Mouse (Mus musculus) cerebellum, adult 11 months (tissue): ENCODE data around the gene Phactr3.

Experiments used
- DNase-seq: peaks from one replicate; pipeline ENCODE4 v3.0.0; 2022

Phactr3 gene

GRCm38 (mm10) chr2:178137518-178137917, 18.7 kb downstream of the Phactr3 start:
- peak; percentile 69 for DNase-seq

DNA sequence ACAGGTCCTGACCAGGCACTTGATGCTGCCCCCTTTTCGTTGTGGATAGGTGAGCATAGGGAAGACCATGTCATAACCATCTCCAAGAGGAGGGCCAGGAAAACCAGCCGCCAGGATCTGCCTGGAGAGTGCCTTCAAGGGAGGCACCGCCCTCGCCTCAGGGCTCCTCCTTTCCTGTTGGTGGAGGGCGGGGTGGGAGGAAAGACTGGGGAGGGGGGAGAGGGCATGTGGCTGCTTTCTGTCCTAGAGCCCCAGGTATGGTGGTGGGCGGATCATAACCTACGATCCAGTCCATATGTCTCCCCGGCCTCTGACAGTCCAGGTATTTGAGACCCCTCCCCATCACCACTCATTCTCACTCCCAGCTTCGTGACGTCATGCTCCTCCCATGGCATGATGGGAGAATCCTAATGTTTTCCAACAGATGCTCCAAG, 22.7 kb downstream of the Phactr3 start:
- no peak for DNase-seq

DNA sequence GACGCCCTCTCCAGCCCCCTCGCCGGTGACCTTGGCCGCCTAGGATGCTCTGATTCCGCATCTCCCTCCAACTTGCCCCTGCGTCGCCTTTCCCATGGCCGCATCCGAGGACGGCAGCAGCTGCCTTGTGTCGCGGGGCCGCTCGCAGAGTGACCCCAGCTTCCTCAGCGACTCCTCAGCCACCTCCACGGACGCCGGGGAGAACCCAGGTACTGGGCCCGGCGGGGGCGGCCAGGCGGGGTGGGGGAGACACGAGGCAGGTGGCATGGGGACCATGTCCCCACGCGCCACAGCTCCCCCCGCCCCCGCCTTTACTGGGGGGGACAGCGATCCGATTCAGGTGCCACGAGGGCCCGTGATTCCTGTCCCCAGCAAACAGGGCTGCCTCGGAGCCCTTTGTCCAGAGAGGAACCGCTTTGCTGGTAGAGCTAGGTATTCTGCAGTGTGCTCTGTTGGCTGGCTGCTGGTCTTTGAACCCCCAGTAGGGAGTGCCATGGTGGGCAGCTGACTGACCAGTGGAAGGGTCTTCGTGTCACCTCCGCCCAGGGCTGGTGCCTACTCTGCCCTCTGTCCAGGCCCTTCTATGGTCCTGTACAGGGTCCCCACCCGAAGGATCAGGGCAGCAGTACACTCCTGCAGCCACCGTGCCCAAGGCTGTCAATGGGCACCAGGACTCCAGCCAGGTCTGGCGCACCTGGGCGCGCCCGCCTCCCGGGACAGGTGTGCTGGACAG, 23.7 kb downstream of the Phactr3 start:
- no peak for DNase-seq

GRCm38 (mm10) chr2:178143024-178143415, 24.2 kb downstream of the Phactr3 start:
- DNase-seq: no peak

DNA sequence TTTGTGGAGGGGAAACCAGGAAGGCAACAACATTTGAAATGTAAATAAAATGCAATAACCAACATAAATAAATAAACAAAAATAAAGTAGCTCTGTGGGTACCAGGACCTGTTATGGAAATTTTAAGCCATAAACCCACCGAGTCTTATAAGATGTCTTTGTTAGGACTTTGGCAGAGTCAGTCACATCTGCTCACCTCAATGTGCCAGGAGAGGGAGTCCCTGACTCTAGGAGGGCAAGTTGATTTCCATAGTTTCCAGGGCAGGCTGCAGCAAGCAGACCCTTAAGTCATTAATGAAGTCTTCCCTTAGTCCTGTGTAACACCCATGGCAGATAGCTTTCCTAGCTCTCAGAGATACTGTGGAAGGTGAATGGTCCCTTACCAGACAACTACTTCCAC, 25.1 kb downstream of the Phactr3 start:
- DNase-seq: no peak

DNA sequence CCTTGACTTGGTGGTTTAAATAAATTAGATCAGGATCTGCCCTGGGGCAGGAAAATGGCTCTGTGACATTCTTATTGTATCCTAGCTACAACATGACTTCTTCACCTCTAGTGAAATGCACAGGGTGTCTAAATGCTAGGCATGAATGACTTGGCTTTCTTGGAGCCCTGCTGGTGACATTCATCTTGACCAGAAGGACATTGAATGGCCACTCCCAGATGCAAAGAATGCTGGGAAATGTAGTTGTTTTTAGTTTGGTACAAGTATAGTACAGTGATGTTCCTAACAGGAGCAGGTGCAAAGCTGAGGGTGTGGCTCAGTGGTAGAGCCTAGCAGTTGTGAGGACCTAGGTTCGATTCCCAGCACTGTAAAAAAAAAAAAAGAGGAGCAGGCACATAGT, 30.5 kb downstream of the Phactr3 start:
- DNase-seq: no peak

GRCm38 (mm10) chr2:178150697-178151096, 31.9 kb downstream of the Phactr3 start:
- no peak for DNase-seq

- no peak for DNase-seq
These were observed 34.8 kb downstream of the Phactr3 start for GRCm38 (mm10) chr2:178153601-178154000.

DNA sequence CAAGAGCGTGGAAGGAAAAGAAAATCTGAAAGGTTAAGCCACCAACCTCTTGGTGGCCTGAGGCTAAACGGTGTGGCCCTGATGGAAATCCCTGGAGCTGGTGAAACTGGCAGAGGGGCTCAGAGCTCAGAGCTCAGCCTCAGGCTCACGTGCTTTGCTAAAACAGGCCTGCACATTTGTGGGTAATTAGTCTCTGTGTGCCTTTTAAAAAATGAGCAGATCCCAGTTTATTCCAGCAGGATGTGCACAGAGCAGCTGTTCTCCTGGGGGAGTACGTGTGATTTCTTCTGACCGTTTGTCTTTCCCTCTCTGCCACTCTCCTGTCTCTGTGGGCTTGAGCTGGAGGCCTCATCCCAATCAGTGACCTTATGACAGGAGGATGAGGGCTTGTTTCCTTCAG, 35.4 kb downstream of the Phactr3 start:
- no peak for DNase-seq

- no peak for DNase-seq
These were observed 35.8 kb downstream of the Phactr3 start for GRCm38 (mm10) chr2:178154576-178154975.

GRCm38 (mm10) chr2:178155176-178155916, 36.6 kb downstream of the Phactr3 start:
- no peak for DNase-seq

DNA sequence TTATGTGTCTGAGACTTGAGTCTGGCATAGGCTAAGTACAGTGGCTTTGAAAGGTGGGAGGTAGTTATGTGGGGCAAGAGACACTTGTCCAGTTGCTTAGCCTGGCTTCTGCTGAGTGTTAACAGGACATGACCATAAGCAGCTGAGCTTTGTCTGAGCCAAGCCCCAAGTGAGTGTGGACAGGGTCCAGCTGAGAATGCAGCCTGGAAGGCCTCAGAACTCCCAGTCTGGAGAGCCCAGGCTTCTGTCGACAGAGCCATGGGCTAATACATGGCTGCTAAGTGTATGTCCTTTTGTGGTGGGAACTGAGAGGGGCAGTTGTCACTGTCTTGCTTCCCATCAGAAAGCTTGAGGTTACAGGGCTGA, 37.1 kb downstream of the Phactr3 start:
- no peak for DNase-seq

- no peak for DNase-seq
These were observed 40.2 kb downstream of the Phactr3 start for GRCm38 (mm10) chr2:178158936-178159335.

- no peak for DNase-seq
These were observed 45.2 kb downstream of the Phactr3 start for GRCm38 (mm10) chr2:178163981-178164380.

DNA sequence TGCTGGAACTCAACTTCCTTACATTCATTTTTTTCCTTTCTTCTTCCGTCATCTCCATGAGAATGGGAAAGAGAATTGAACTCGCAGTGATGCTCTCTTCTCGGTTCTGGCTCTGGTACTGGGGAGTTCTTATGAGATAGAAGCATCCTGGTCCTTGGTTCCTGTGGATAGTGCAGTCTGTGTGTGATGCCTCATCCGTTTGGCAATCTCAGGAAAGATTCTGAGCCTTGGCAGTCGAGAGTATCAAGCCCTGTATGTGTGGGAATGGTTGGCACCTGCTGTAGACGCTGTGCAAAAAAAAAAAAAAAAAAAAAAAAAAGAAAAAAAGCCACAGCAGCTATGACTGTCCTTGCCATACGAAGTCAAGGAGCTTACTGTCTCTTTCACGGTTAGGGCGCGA, 47.2 kb downstream of the Phactr3 start:
- no peak for DNase-seq

DNA sequence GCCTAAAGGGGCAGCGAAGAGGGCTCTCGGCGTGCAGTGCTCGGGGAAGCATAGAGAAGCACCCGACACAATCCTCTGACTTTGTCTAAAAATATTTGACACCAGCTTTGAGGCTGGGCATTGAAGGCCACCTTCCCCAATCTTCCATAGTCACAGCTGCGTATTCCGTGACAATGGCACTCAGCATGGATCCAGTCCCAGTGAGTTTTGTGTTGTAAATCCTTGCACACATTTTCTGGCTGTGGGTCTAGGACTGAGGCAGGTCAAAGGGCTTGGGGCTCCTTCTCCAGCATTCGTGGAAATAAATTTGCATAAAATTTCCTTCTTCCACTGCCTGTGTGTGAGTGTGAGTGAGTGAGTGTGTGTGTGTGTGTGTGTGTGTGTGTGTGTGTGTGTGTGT, 51.2 kb downstream of the Phactr3 start:
- DNase-seq: no peak

- no peak for DNase-seq
These were observed 55.2 kb downstream of the Phactr3 start for GRCm38 (mm10) chr2:178173951-178174350.

- no peak for DNase-seq
These were observed 56.6 kb downstream of the Phactr3 start for GRCm38 (mm10) chr2:178175286-178175931.

GRCm38 (mm10) chr2:178184251-178184650, 65.5 kb downstream of the Phactr3 start:
- DNase-seq: peak; percentile 59

DNA sequence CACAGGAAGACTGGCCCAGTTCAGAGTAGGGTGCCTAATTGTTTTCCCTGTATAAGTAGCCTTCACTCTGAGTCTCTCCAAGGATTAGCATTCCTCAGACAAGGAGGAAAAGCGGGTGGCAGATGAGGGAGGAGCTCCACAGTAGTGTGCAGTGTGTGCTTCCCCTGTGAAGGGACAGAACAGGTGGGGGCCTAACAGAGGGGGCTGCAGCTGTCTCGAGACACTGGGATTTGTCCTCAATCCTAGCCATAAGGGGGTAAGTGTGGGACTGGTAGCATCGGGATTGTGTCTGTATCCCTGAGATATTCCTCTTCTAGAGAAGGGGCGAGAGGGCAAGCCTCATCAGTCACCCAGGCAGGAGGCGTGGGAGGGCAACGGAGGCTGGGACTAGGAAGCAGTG, 66.1 kb downstream of the Phactr3 start:
- no peak for DNase-seq

DNA sequence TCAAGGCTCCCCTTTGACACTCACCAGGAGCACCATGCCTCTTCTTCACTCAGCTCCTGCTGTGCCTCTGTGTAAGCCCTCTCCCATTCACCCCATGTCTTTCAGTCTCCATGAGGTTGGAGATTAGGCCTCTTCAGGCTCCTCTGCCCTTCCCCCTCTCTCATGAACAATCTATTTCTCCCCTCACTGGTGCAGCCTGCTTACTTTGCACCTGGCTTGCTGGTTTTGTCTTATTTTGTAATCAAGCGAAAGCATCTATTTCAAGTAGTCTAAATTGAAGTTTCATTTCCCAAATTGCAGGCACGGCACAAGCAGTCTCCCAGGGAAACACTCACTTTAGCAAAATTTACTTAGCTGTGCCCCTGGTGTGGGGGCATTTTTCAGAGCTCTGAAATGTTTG, 70.2 kb downstream of the Phactr3 start:
- DNase-seq: no peak

GRCm38 (mm10) chr2:178192881-178193280, 74.1 kb downstream of the Phactr3 start:
- DNase-seq: no peak

- DNase-seq: peak; percentile 50
These were observed 74.7 kb downstream of the Phactr3 start for GRCm38 (mm10) chr2:178193445-178193844.

GRCm38 (mm10) chr2:178194908-178195307, 76.1 kb downstream of the Phactr3 start:
- DNase-seq: no peak
